Mouse (Mus musculus) testis, adult 2 months (tissue): ENCODE measurements around the gene Taz. TPM values are rescaled to one million over a fixed set of nuclear protein-coding genes. Genes with fewer than 3 reads are reported as not detected.

Experiments used
- H3K27ac ChIP-seq: fragments of 200-500 bp; 2 replicates; pipeline ENCODE4 v1.5.1; 2012; ENCODE audit warnings: low read depth, low read length; ENCODE audit not compliant: control insufficient read depth, insufficient read depth
- H3K27me3 ChIP-seq: fragments of 200-500 bp; 2 replicates; pipeline ENCODE4 v1.6.1; 2012; ENCODE audit warnings: mild to moderate bottlenecking, low read length, moderate library complexity; ENCODE audit not compliant: control insufficient read depth, insufficient read depth
- H3K36me3 ChIP-seq: fragments of 200-500 bp; 2 replicates; pipeline ENCODE4 v1.6.1; 2012; ENCODE audit warnings: mild to moderate bottlenecking, low read length; ENCODE audit not compliant: control insufficient read depth, insufficient read depth
- H3K4me1 ChIP-seq: fragments of 200-500 bp; 2 replicates; pipeline ENCODE4 v1.6.1; 2012; ENCODE audit warnings: low read length; ENCODE audit not compliant: control insufficient read depth, insufficient read depth
- H3K4me3 ChIP-seq: fragments of 200-500 bp; 2 replicates; pipeline ENCODE4 v1.5.1; 2012; ENCODE audit warnings: low read depth, mild to moderate bottlenecking, low read length, moderate library complexity, mixed read lengths; ENCODE audit not compliant: control insufficient read depth
- CTCF ChIP-seq: fragments of 200-500 bp; IDR thresholded peaks from 2 replicates; pipeline ENCODE4 v1.5.1; 2012; ENCODE audit warnings: low read depth, mild to moderate bottlenecking, inconsistent platforms, low read length, moderate library complexity; ENCODE audit not compliant: control insufficient read depth, insufficient read depth, insufficient replicate concordance
- POLR2A ChIP-seq: fragments of 200-500 bp; IDR thresholded peaks from 2 replicates; pipeline ENCODE4 v1.6.1; 2012; ENCODE audit warnings: low read depth, mild to moderate bottlenecking, inconsistent platforms, low read length, moderate library complexity; ENCODE audit not compliant: control insufficient read depth
- polyA plus RNA-seq: library from polyadenylated mRNA; depleted of rRNA; stranded (reverse); fragments of >200 nt; gene quantifications from 2 replicates; pipeline ENCODE4 v1.2.3, GENCODE M21; 2012; rRNA removed

Gene Taz
- 17.4 and 20.0 TPM in 2 replicates for polyA plus RNA-seq

- no peaks in the 10 kb centered on the region; the same call in 1 of the 2 replicates for H3K4me1 ChIP-seq
- H3K4me3 ChIP-seq: peak within 1 kb of the TSS; percentile 88
- H3K27ac ChIP-seq: peak within 1 kb of the TSS; percentile 77
- no peaks in the 10 kb centered on the region for H3K36me3 ChIP-seq
- H3K27me3 ChIP-seq: no peaks in the 10 kb centered on the region
- TF ChIP-seq POLR2A (no peak), CTCF (no peak)
These were observed at the start of gene Taz, which contains the start of gene Dnase1l1 for GRCm38 (mm10) chrX:74281732-74282394. Taz (plus strand) TSS chrX:74281912. Dnase1l1 (minus strand) TSS chrX:74282337.

- TF ChIP-seq CTCF (no peak), POLR2A (no peak)
- Histone ChIP-seq H3K4me3 (no peak overlapping the region), H3K36me3 (no peaks in the 10 kb centered on the region), H3K27me3 (no peaks in the 10 kb centered on the region), H3K4me1 (no peaks in the 10 kb centered on the region), H3K27ac (no peak overlapping the region)
These were observed 48.5 kb upstream of the Taz start for GRCm38 (mm10) chrX:74233196-74233595.

GRCm38 (mm10) chrX:74240332-74240731 is 41.4 kb upstream of the Taz start:
- Histone ChIP-seq H3K36me3 (no peaks in the 10 kb centered on the region), H3K27me3 (no peaks in the 10 kb centered on the region), H3K4me3 (no peak overlapping the region), H3K4me1 (0 out of 2 replicates have a peak, but pooled peaks cover 2% of the 10 kb centered on the region), H3K27ac (no peak overlapping the region)
- no peak for TF ChIP-seq CTCF
- TF ChIP-seq POLR2A: no peak

- TF ChIP-seq CTCF: no peak
- no peak for TF ChIP-seq POLR2A
- Histone ChIP-seq H3K4me1 (peaks cover 2% of the 10 kb centered on the region; the same call in 1 of the 2 replicates), H3K4me3 (no peak overlapping the region), H3K27ac (no peak overlapping the region), H3K27me3 (no peaks in the 10 kb centered on the region), H3K36me3 (no peaks in the 10 kb centered on the region)
These were observed 38.3 kb upstream of the Taz start for GRCm38 (mm10) chrX:74243396-74243795.

GRCm38 (mm10) chrX:74243807-74244206 is 37.9 kb upstream of the Taz start:
- no peak overlapping the region for H3K27ac ChIP-seq
- H3K36me3 ChIP-seq: no peaks in the 10 kb centered on the region

GRCm38 (mm10) chrX:74244614-74245083 is 37.1 kb upstream of the Taz start:
- TF ChIP-seq POLR2A: no peak
- no peak for TF ChIP-seq CTCF
- H3K36me3 ChIP-seq: no peaks in the 10 kb centered on the region
- H3K27ac ChIP-seq: peak overlapping the region; percentile 32; the same call in 1 of the 2 replicates
- no peaks in the 10 kb centered on the region for H3K27me3 ChIP-seq
- peaks cover 4% of the 10 kb centered on the region for H3K4me1 ChIP-seq
- H3K4me3 ChIP-seq: no peak overlapping the region

More at GRCm38 (mm10) chrX:74243807-74244206, 37.9 kb upstream of the Taz start:
- peaks cover 2% of the 10 kb centered on the region; the same call in 1 of the 2 replicates for H3K4me1 ChIP-seq
- no peaks in the 10 kb centered on the region for H3K27me3 ChIP-seq
- TF ChIP-seq CTCF (no peak), POLR2A (no peak)
- H3K4me3 ChIP-seq: no peak overlapping the region; the same call in 1 of the 2 replicates

- peaks cover 4% of the 10 kb centered on the region for H3K4me1 ChIP-seq
- H3K27me3 ChIP-seq: no peaks in the 10 kb centered on the region
- no peak for TF ChIP-seq CTCF
- no peak for TF ChIP-seq POLR2A
- H3K4me3 ChIP-seq: peak overlapping the region; percentile 18; the same call in 1 of the 2 replicates
- 0 out of 2 replicates have a peak overlapping the region, but pooled peaks have one; percentile 8 for H3K27ac ChIP-seq
- no peaks in the 10 kb centered on the region for H3K36me3 ChIP-seq
These were observed 36.6 kb upstream of the Taz start for GRCm38 (mm10) chrX:74245107-74245506.
